Mouse (Mus musculus) cerebellum, adult (tissue): Measurements from ENCODE around the gene Kcne2.

Experiments
- ATAC-seq: cut with Nextera tagmentation; 2 replicates; pipeline ENCODE4 v1.9.2; 2017; ENCODE audit warnings: mild to moderate bottlenecking, moderate library complexity, mixed read lengths; ENCODE audit not compliant: insufficient number of reproducible peaks, low FRiP score, low TSS enrichment

Gene Kcne2

GRCm38 (mm10) chr16:92292101-92292500, at the start of gene Kcne2:
Kcne2 (plus strand) TSS chr16:92292389.
- ATAC-seq, result no peak

- no peak for ATAC-seq
These were observed 46.3 kb upstream of the Kcne2 start for GRCm38 (mm10) chr16:92245909-92246308.

- ATAC-seq, result no peak
These were observed 45.2 kb upstream of the Kcne2 start for GRCm38 (mm10) chr16:92246974-92247373.

- ATAC-seq, result no peak
These were observed 44.5 kb upstream of the Kcne2 start for GRCm38 (mm10) chr16:92247700-92248099.

DNA sequence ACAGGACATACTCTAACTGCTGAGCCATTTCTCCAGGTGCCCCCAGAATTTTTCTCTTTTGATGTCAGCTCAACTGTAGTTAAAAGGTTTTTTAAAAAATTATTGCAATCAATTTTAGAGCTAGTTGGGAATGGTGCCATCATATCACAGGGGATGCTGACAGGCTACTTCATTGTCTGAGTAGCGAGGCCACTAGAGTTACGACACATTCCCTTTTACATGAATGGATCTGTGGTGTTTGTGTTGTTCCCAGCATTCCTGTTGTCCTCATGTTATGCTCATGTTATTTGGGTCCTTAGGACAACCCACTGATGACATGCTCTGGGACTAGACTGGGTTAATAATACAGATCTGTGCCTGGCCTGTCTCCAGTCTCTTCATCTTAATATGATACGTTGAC, 42.5 kb upstream of the Kcne2 start:
- ATAC-seq, result no peak

DNA sequence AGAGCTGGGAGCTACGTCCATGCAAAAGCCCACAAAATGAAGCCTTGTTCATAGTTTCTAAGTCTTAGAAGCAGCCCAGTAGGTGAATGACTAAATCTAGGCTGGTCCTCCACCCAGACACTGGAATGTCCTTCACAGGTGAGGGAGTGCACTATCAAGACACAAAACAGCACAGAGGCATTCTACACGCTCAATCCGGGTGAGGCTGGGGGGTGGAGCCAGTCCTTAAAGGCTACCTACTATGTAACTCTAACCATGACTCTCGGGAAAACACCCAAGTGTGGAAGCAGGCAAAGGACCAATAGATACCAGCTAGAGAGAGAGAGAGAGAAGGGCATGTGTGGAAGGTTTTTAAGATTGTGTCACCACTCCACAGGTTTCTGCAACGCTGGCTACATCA, 41.7 kb upstream of the Kcne2 start:
- no peak for ATAC-seq

GRCm38 (mm10) chr16:92254316-92254715, 37.9 kb upstream of the Kcne2 start:
- no peak for ATAC-seq

- ATAC-seq, result no peak
These were observed 24.3 kb upstream of the Kcne2 start for GRCm38 (mm10) chr16:92267861-92268260.

DNA sequence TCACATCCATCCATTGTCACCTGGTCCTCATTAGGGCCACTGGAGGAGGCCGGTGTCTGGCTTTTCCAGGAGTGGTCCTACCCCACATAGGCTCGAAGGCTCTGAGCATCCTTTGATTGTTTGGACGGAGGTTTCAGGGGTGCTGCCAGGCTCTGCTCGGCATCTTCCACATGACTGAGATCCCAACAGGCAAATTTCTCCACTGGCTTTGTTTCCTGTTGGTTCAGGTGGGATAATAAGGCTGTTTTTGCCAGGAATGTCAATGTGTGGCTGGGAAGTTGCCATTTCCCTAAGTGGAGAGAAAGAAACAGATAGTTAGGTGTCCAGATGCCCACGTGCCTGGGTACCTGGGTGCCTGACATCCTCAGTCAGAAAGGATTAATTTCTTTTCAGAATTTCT, 17.7 kb upstream of the Kcne2 start:
- no peak for ATAC-seq

GRCm38 (mm10) chr16:92275526-92275925, 16.7 kb upstream of the Kcne2 start:
- ATAC-seq, result no peak

DNA sequence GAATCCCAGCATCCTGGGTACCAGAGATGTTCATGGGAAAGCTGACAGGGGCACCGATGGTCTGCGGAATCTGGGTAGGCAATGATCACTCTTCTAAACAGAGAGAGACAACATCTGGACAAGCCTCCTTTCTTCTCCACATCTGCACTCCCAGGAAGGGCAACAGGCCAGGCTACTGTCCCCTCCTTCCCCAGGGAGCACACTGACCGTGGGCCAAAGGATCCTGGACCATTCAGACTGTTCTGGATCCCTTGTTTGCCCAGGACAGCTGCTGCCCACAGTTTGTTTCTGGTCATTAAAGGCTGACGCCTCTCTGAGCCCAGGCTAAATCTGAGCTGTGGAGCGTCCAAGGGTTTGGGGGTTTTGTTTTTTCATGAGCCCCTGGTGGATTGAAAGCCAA, 9.5 kb upstream of the Kcne2 start:
- no peak for ATAC-seq

DNA sequence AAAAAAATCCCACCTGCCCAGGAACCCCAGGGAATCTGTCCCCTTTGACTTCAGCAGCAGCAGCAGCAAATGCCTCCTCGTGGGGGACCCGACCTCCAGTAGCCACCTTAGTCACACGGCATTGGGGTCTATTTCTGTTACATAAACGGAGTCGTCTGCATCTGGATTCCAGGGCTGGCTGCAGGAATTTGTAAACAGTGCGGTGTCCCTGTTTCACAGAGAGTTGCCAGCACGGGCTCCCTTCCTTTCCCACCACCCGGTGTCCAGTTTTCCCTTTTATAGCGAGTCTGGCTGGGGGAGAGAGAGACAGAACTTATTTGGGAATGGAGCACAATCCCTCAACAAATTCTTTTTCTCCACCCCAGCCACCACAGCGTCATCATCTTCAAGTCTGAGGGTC, 7.1 kb upstream of the Kcne2 start:
- ATAC-seq, result no peak

GRCm38 (mm10) chr16:92286609-92287008, 5.6 kb upstream of the Kcne2 start:
- peak; percentile 63; the same call in 1 of the 2 replicates for ATAC-seq

- ATAC-seq, result no peak
These were observed 3.4 kb upstream of the Kcne2 start for GRCm38 (mm10) chr16:92288778-92289177.

GRCm38 (mm10) chr16:92290045-92290444, 2.1 kb upstream of the Kcne2 start:
- no peak for ATAC-seq

- no peak for ATAC-seq
These were observed 2.2 kb downstream of the Kcne2 start for GRCm38 (mm10) chr16:92294267-92294970.

- ATAC-seq, result no peak
These were observed 3.1 kb downstream of the Kcne2 start for GRCm38 (mm10) chr16:92295328-92295727.

DNA sequence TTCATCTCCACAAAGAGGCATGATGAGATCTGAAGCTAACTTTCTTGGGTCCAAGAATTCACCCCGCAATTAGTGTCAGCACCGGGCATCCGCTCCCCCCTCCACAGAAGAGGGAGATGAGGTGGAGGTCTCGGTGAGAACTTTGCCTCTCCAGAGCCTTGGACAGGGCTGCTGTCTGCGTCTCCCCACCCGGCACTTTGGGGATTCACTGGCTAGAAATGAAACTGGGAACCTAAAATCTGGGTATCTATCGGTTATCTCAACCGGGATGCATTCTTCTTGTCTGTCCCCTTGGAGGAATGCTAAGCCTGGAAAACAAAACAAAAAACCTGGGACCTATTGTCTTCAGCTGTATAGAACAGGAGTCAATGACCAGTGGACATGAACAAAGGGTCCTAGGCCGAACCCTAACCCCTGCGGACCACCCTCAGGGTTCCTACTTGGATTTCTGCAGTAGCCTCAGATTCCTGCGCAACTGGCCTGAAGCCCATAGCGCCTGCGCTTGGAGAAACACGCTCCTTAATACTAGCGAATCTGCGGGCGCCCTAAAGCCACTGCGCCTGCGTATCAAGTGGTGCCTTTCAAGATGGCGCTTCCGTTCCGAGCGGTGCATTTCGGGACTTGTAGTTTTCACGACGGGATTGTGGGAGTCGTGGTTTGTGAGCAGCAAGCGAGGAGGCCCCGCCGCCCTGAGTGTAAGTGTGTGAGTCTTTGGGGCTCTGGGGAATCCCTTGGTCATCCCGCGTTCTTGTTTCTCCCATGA, 8.6 kb downstream of the Kcne2 start, which contains the start of gene Smim11:
Smim11 (plus strand) TSS at position 638 of the 763 bp plus-strand sequence.
- peak; percentile 92 for ATAC-seq

DNA sequence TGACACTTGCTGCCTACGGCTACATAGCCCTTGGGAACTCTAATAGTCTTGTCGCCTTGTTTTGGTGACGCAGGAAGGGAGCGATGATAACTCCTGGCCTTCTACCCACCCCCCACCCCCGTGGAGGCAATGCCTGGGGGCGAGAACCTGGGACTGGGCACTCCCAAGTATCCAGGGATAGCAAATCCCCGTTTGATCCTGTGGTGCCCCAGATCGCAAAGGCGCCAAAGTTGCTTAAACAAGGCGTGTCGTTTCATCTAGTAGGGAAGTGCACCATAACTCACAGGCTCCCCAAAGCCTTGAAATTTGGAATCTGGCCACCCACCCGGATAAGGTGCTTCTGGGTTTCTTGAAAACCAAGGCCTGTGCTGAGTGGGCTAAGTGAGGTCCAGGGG, 9.2 kb downstream of the Kcne2 start:
- peak; percentile 59; the same call in 1 of the 2 replicates for ATAC-seq

DNA sequence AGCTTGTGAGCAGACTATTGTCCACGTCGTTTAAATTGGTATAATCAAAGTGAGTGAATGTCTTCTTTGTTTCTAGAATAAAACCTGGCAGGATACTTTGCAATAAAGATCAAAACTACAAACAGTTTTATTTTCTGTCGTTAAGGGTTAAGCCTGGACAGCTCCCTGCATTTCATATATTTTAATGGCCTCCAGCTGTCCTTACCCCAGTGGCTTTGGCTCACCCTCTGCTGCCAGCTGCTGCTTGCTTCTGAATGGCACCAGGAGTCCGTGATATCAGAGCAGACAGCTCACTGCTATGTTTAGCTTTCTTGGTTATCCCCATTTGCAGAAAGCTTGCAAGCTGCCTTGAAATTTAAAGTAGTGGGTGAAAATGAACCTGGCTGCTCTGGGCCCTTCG, 9.8 kb downstream of the Kcne2 start:
- no peak for ATAC-seq

DNA sequence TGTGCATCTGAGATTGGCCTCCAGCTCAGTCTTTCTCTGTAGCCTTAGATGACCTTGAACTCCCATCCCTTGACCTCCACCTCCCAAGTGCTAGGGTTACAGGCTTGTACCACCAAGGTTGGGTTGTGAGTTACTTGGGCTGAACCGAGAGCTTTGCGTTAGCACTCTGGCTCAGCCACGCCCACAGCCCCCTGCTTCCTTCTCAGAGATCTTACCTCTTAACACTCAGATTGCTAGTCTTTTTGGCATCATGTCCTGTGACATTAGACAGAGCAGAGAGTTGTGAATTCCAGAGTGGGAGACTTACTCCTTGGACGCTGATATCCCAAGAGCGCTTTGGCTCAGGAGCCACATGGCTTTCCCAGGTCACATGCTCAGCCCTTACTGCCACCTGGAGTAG, 10.3 kb downstream of the Kcne2 start:
- no peak for ATAC-seq

- ATAC-seq, result no peak
These were observed 13.3 kb downstream of the Kcne2 start for GRCm38 (mm10) chr16:92305519-92305918.
